Mouse (Mus musculus) lung, embryonic 14.5 days (tissue): ENCODE results near the gene Itga9. TPM values are rescaled to one million over a fixed set of nuclear protein-coding genes. Genes with fewer than 3 reads are reported as not detected.

Source experiments
- ATAC-seq: fragments of 200-750 bp; cut with Nextera tagmentation; 2 replicates; pipeline ENCODE4 v1.8.0; 2017; ENCODE audit warnings: mild to moderate bottlenecking, moderate TSS enrichment, moderate library complexity; ENCODE audit not compliant: insufficient read depth
- DNase-seq: peaks from one replicate; pipeline ENCODE4 v3.0.0-alpha.2; 2015
- H3K27ac ChIP-seq: fragments of 300-500 bp; sonication (generic); 2 replicates; pipeline ENCODE4 v1.5.1; 2014; ENCODE audit warnings: low read depth, mild to moderate bottlenecking, moderate library complexity
- H3K27me3 ChIP-seq: fragments of 300-500 bp; sonication (generic); 2 replicates; pipeline ENCODE4 v1.6.1; 2014; ENCODE audit warnings: low read length, control low read depth; ENCODE audit not compliant: insufficient read depth
- H3K36me3 ChIP-seq: fragments of 300-500 bp; sonication (generic); 2 replicates; pipeline ENCODE4 v1.6.1; 2014; ENCODE audit warnings: control low read depth; ENCODE audit not compliant: insufficient read depth
- H3K4me1 ChIP-seq: fragments of 300-500 bp; sonication (generic); 2 replicates; pipeline ENCODE4 v1.6.1; 2014; ENCODE audit warnings: antibody characterized with exemption, control low read depth; ENCODE audit not compliant: insufficient read depth
- H3K4me2 ChIP-seq: fragments of 300-500 bp; sonication (generic); 2 replicates; pipeline ENCODE4 v1.6.1; 2014; ENCODE audit warnings: mild to moderate bottlenecking
- H3K4me3 ChIP-seq: fragments of 300-500 bp; sonication (generic); 2 replicates; pipeline ENCODE4 v1.5.1; 2014; ENCODE audit warnings: low read depth, low read length
- H3K9ac ChIP-seq: fragments of 300-500 bp; sonication (generic); 2 replicates; pipeline ENCODE4 v1.6.1; 2014
- H3K9me3 ChIP-seq: fragments of 300-500 bp; sonication (generic); 2 replicates; pipeline ENCODE4 v1.6.1; 2016; ENCODE audit warnings: low read depth, low read length, control low read depth
- CTCF ChIP-seq: IDR thresholded peaks from 2 replicates; pipeline ENCODE4 v1.5.1; 2016; ENCODE audit warnings: antibody characterized with exemption, low read depth
- WGBS: fragments of 180-500 bp; shearing (Covaris S2); extraction: QIAGEN DNeasy Blood & Tissue Kit; methylation state at CpG from one replicate; pipeline ENCODE4 v1.1.7; 2014; 5-methylcytosine and 5-hydroxymethylcytosine counted together
- polyA plus RNA-seq: library from polyadenylated mRNA; unstranded; fragments of >200 nt; fragmentation: Nextera tagmentation; extraction: Ambion mirVana; gene quantifications from 2 replicates; pipeline ENCODE4 v1.2.1, GENCODE M21; 2014

The Itga9 gene
- polyA plus RNA-seq, 1 experiment from 2014 or later, result 28.7 TPM

GRCm38 (mm10) chr9:118831080-118831479 lies 224.6 kb downstream of the Itga9 start:
- Histone ChIP-seq H3K4me2 (no peak overlapping the region), H3K9ac (no peak overlapping the region), H3K27ac (peak overlapping the region; percentile 47), H3K27me3 (no peaks in the 10 kb centered on the region), H3K4me1 (peaks cover 8% of the 10 kb centered on the region; the same call in 1 of the 2 replicates), H3K36me3 (peaks cover 10% of the 10 kb centered on the region), H3K9me3 (no peaks in the 10 kb centered on the region), H3K4me3 (no peak overlapping the region)
- 31% methylated on average over 11 of the region's 11 CpGs for WGBS
- peak; percentile 89 for ATAC-seq
- no peak for TF ChIP-seq CTCF
- DNase-seq, result peak; percentile 89

- no peak overlapping the region for H3K4me2 ChIP-seq
- no peaks in the 10 kb centered on the region for H3K9me3 ChIP-seq
- H3K27me3 ChIP-seq, result no peaks in the 10 kb centered on the region
- peak; percentile 37 for DNase-seq
- peak; percentile 23; the same call in 1 of the 2 replicates for ATAC-seq
- 52% methylated on average over 3 of the region's 3 CpGs for WGBS
- no peak for TF ChIP-seq CTCF
- H3K36me3 ChIP-seq, result peaks cover 13% of the 10 kb centered on the region
- no peak overlapping the region for H3K9ac ChIP-seq
- no peak overlapping the region for H3K27ac ChIP-seq
- H3K4me1 ChIP-seq, result peaks cover 12% of the 10 kb centered on the region
- H3K4me3 ChIP-seq, result no peak overlapping the region
Measured at GRCm38 (mm10) chr9:118832533-118832932, 226.0 kb downstream of the Itga9 start.

- no peak overlapping the region for H3K4me3 ChIP-seq
- H3K27ac ChIP-seq, result no peak overlapping the region
- H3K9me3 ChIP-seq, result no peaks in the 10 kb centered on the region
- peaks cover 13% of the 10 kb centered on the region for H3K36me3 ChIP-seq
- ATAC-seq (no peak), DNase-seq (no peak)
- H3K4me2 ChIP-seq, result no peak overlapping the region
- H3K9ac ChIP-seq, result no peak overlapping the region
- H3K4me1 ChIP-seq, result peaks cover 12% of the 10 kb centered on the region
- TF ChIP-seq CTCF, result no peak
- 74% methylated on average over 8 of the region's 8 CpGs for WGBS
- H3K27me3 ChIP-seq, result no peaks in the 10 kb centered on the region
Measured at GRCm38 (mm10) chr9:118833413-118833812, 226.9 kb downstream of the Itga9 start.

GRCm38 (mm10) chr9:118838910-118839667 lies 232.6 kb downstream of the Itga9 start:
- Histone ChIP-seq H3K27me3 (no peaks in the 10 kb centered on the region), H3K36me3 (peaks cover 18% of the 10 kb centered on the region), H3K9ac (no peak overlapping the region), H3K9me3 (0 out of 2 replicates have a peak, but pooled peaks cover 3% of the 10 kb centered on the region), H3K27ac (peak overlapping the region; percentile 12; the same call in 1 of the 2 replicates), H3K4me1 (peaks cover 8% of the 10 kb centered on the region), H3K4me2 (no peak overlapping the region), H3K4me3 (no peak overlapping the region)
- DNase-seq (peak; percentile 85), ATAC-seq (peak; percentile 70)
- no peak for TF ChIP-seq CTCF
- WGBS, result 13% methylated on average over 7 of the region's 7 CpGs

GRCm38 (mm10) chr9:118841247-118841646 lies 234.8 kb downstream of the Itga9 start:
- no peak overlapping the region for H3K4me2 ChIP-seq
- H3K36me3 ChIP-seq, result peaks cover 10% of the 10 kb centered on the region; the same call in 1 of the 2 replicates
- ATAC-seq (no peak), DNase-seq (no peak)
- H3K27ac ChIP-seq, result no peak overlapping the region; the same call in 1 of the 2 replicates
- no peak; the same call in 1 of the 2 replicates for TF ChIP-seq CTCF
- no peak overlapping the region for H3K9ac ChIP-seq
- no peak overlapping the region for H3K4me3 ChIP-seq
- peaks cover 8% of the 10 kb centered on the region for H3K4me1 ChIP-seq
- 0 out of 2 replicates have a peak, but pooled peaks cover 3% of the 10 kb centered on the region for H3K9me3 ChIP-seq
- 62% methylated on average over 6 of the region's 6 CpGs for WGBS
- no peaks in the 10 kb centered on the region for H3K27me3 ChIP-seq

GRCm38 (mm10) chr9:118841907-118842432 lies 235.5 kb downstream of the Itga9 start:
- peak overlapping the region; percentile 6; the same call in 1 of the 2 replicates for H3K27ac ChIP-seq

GRCm38 (mm10) chr9:118843711-118844110 lies 237.2 kb downstream of the Itga9 start:
- H3K4me3 ChIP-seq, result no peak overlapping the region
- no peak for TF ChIP-seq CTCF
- no peak overlapping the region for H3K9ac ChIP-seq
- DNase-seq, result no peak
- H3K36me3 ChIP-seq, result peaks cover 11% of the 10 kb centered on the region; the same call in 1 of the 2 replicates
- 65% methylated on average over 5 of the region's 5 CpGs for WGBS
- no peak for ATAC-seq
- H3K9me3 ChIP-seq, result 0 out of 2 replicates have a peak, but pooled peaks cover 3% of the 10 kb centered on the region
- H3K27ac ChIP-seq, result no peak overlapping the region
- no peaks in the 10 kb centered on the region for H3K27me3 ChIP-seq
- H3K4me2 ChIP-seq, result no peak overlapping the region
- peaks cover 3% of the 10 kb centered on the region for H3K4me1 ChIP-seq

More at GRCm38 (mm10) chr9:118841907-118842432, 235.5 kb downstream of the Itga9 start:
- Histone ChIP-seq H3K4me1 (peaks cover 6% of the 10 kb centered on the region), H3K36me3 (peaks cover 11% of the 10 kb centered on the region; the same call in 1 of the 2 replicates), H3K9ac (no peak overlapping the region), H3K27me3 (no peaks in the 10 kb centered on the region), H3K4me2 (no peak overlapping the region), H3K4me3 (no peak overlapping the region), H3K9me3 (0 out of 2 replicates have a peak, but pooled peaks cover 3% of the 10 kb centered on the region)
- DNase-seq, result no peak
- no peak for ATAC-seq
- TF ChIP-seq CTCF, result no peak
- 56% methylated on average over 7 of the region's 7 CpGs for WGBS
